In genomic region chr17:42875571-42876000, GRCm38 (mm10) we compare ENCODE assay signal across 7 mouse cellular contexts. TPM values are rescaled to one million over a fixed set of nuclear protein-coding genes. Genes with fewer than 3 reads are reported as not detected.
A peak's percentile ranks its signal among the peaks of the same experiment; 100 is the strongest.
DNase-seq lines count a peak whose midpoint lies in the region; ATAC-seq lines count a peak whose summit lies in the region.

No protein-coding gene starts in this region.

- no peaks in the 10 kb centered on the region for H3K9me3 ChIP-seq in hindbrain, embryonic 14.5 days (ENCODE audit: control insufficient read depth, low read length)
- H3K9me3 ChIP-seq in limb, embryonic 10.5 days (replicated peaks): no peaks in the 10 kb centered on the region
- no peaks in the 10 kb centered on the region for H3K9me3 ChIP-seq in midbrain, embryonic 12.5 days
- H3K9me3 ChIP-seq in stomach, embryonic 15.5 days: no peaks in the 10 kb centered on the region

- under 1% methylated on average over 17 of the region's 17 CpGs for WGBS in hindbrain, embryonic 14.5 days
- under 1% methylated on average over 17 of the region's 17 CpGs for WGBS in limb, embryonic 10.5 days
- WGBS in midbrain, embryonic 12.5 days: 1% methylated on average over 17 of the region's 17 CpGs
- WGBS in stomach, embryonic 15.5 days: under 1% methylated on average over 17 of the region's 17 CpGs

- peak overlapping the region; percentile 92 for H3K4me3 ChIP-seq in hindbrain, embryonic 14.5 days (replicated peaks; ENCODE audit: low read length)
- H3K4me3 ChIP-seq in limb, embryonic 10.5 days: peak overlapping the region; percentile 91
- H3K4me3 ChIP-seq in midbrain, embryonic 12.5 days: peak overlapping the region; percentile 91
- H3K4me3 ChIP-seq in stomach, embryonic 15.5 days (replicated peaks): peak overlapping the region; percentile 93

- H3K27me3 ChIP-seq in hindbrain, embryonic 14.5 days (ENCODE audit: control insufficient read depth, insufficient read depth, low read length): no peaks in the 10 kb centered on the region
- no peaks in the 10 kb centered on the region for H3K27me3 ChIP-seq in limb, embryonic 10.5 days (ENCODE audit: low read depth, poor library complexity, severe bottlenecking)
- H3K27me3 ChIP-seq in midbrain, embryonic 12.5 days: no peaks in the 10 kb centered on the region
- H3K27me3 ChIP-seq in stomach, embryonic 15.5 days (replicated peaks): no peaks in the 10 kb centered on the region

- peak overlapping the region; percentile 86 for H3K4me2 ChIP-seq in hindbrain, embryonic 14.5 days (replicated peaks)
- H3K4me2 ChIP-seq in midbrain, embryonic 12.5 days (replicated peaks): peak overlapping the region; percentile 81
- peak overlapping the region; percentile 64 for H3K4me2 ChIP-seq in stomach, embryonic 15.5 days

- H3K9ac ChIP-seq in hindbrain, embryonic 14.5 days: peak overlapping the region; percentile 89
- peak overlapping the region; percentile 93 for H3K9ac ChIP-seq in midbrain, embryonic 12.5 days (replicated peaks)
- peak overlapping the region; percentile 99 for H3K9ac ChIP-seq in stomach, embryonic 15.5 days

- peak; percentile 59 for DNase-seq in T-cell, adult 2 months (ENCODE audit: low spot score)
- peak; percentile 58 for DNase-seq in cerebellum, adult 9-10 months
- DNase-seq in frontal cortex, postnatal 10 days (ENCODE audit: low spot score in 2 of 2): peak; percentile 9 to 39
- DNase-seq in hindbrain, embryonic 14.5 days (ENCODE audit: low spot score): peak; percentile 50
- DNase-seq in limb, embryonic 10.5 days (ENCODE audit: low spot score): peak; percentile 63

- peaks cover 12% of the 10 kb centered on the region for H3K4me1 ChIP-seq in hindbrain, embryonic 14.5 days (replicated peaks; ENCODE audit: control insufficient read depth, insufficient read depth, low read length)
- H3K4me1 ChIP-seq in limb, embryonic 10.5 days: peaks cover 21% of the 10 kb centered on the region
- peaks cover 13% of the 10 kb centered on the region for H3K4me1 ChIP-seq in midbrain, embryonic 12.5 days
- H3K4me1 ChIP-seq in stomach, embryonic 15.5 days: peaks cover 6% of the 10 kb centered on the region; the same call in 1 of the 2 replicates

- peak overlapping the region; percentile 95 for H3K27ac ChIP-seq in hindbrain, embryonic 14.5 days
- H3K27ac ChIP-seq in limb, embryonic 10.5 days: peak overlapping the region; percentile 98
- H3K27ac ChIP-seq in midbrain, embryonic 12.5 days (replicated peaks): 0 out of 2 replicates have a peak overlapping the region, but pooled peaks have one; percentile 93
- peak overlapping the region; percentile 97 for H3K27ac ChIP-seq in stomach, embryonic 15.5 days

- no peaks in the 10 kb centered on the region for H3K36me3 ChIP-seq in hindbrain, embryonic 14.5 days (replicated peaks; ENCODE audit: control insufficient read depth, insufficient read depth)
- no peaks in the 10 kb centered on the region for H3K36me3 ChIP-seq in limb, embryonic 10.5 days
- no peaks in the 10 kb centered on the region for H3K36me3 ChIP-seq in midbrain, embryonic 12.5 days
- no peaks in the 10 kb centered on the region for H3K36me3 ChIP-seq in stomach, embryonic 15.5 days

- ATAC-seq in hindbrain, embryonic 14.5 days (ENCODE audit: low FRiP score): no peak
- ATAC-seq in midbrain, embryonic 12.5 days (ENCODE audit: low FRiP score, low read depth): no peak
- ATAC-seq in stomach, embryonic 15.5 days (ENCODE audit: insufficient read depth, low FRiP score, low read depth): no peak

RNA-seq across cellular contexts. Expression of gene Cd2ap, which starts 0.9 kb away (rescaled TPM):
- polyA plus RNA-seq in hindbrain, embryonic 14.5 days (2014; fragmentation: Nextera tagmentation; extraction: Ambion mirVana): 10.8 and 13.7 TPM in 2 replicates
- 14.9 and 15.9 TPM in 2 replicates for polyA plus RNA-seq in limb, embryonic 10.5 days (2016; fragmentation: Nextera tagmentation; extraction: Ambion mirVana)
- polyA plus RNA-seq in midbrain, embryonic 12.5 days (2016; fragmentation: Nextera tagmentation; extraction: Ambion mirVana): 13.2 and 14.6 TPM in 2 replicates
- polyA plus RNA-seq in stomach, embryonic 15.5 days (2015; fragmentation: Nextera tagmentation; extraction: Ambion mirVana): 37.4 and 45.7 TPM in 2 replicates
